Mouse (Mus musculus): ENCODE measurements around the gene H2afy2. TPM values are rescaled to one million over a fixed set of nuclear protein-coding genes. Genes with fewer than 3 reads are reported as not detected.

The H2afy2 gene
- polyA plus RNA-seq, 1 experiment from 2014 or later, result 109 TPM

DNA sequence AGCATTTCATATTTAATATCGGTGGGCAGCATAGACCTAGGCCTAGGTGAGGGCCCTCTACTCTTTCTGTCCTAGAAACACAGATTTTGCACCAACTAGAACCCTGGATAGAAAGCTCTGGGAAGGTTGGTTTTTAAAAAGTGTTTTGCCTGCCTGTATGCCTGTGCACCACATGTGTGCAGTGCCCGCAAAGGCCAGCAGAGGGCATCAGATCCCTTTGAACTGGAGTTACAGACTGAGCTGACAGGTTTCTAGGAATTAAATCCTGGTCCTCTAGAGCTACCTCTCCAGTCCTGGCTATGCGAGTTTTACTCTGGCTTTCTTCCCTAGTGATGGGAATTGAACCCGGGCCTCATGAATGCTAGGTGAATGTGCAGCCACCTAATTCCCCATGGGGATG, 38.8 kb downstream of the H2afy2 start:
- H3K4me3 ChIP-seq (ENCODE audit: low read depth, low read length), result no peak overlapping the region
- no peak for ATAC-seq (ENCODE audit: insufficient number of reproducible peaks, insufficient read depth, low FRiP score, low read depth)
- no peak overlapping the region for H3K27ac ChIP-seq (ENCODE audit: low read length)
- no peaks in the 10 kb centered on the region for H3K27me3 ChIP-seq (ENCODE audit: control insufficient read depth, insufficient read depth, low read length)
- 93% methylated on average over 4 of the region's 4 CpGs for WGBS
- H3K9me3 ChIP-seq (ENCODE audit: control insufficient read depth, low read depth, low read length), result 0 out of 2 replicates have a peak, but pooled peaks cover 4% of the 10 kb centered on the region
- H3K4me2 ChIP-seq (replicated peaks; ENCODE audit: low read depth, low read length), result no peak overlapping the region
- H3K9ac ChIP-seq (replicated peaks; ENCODE audit: low read depth, low read length), result no peak overlapping the region
- H3K4me1 ChIP-seq (ENCODE audit: control insufficient read depth, insufficient read depth, low read length), result no peaks in the 10 kb centered on the region
- peaks cover 67% of the 10 kb centered on the region for H3K36me3 ChIP-seq (ENCODE audit: control insufficient read depth, insufficient read depth, low read length)

DNA sequence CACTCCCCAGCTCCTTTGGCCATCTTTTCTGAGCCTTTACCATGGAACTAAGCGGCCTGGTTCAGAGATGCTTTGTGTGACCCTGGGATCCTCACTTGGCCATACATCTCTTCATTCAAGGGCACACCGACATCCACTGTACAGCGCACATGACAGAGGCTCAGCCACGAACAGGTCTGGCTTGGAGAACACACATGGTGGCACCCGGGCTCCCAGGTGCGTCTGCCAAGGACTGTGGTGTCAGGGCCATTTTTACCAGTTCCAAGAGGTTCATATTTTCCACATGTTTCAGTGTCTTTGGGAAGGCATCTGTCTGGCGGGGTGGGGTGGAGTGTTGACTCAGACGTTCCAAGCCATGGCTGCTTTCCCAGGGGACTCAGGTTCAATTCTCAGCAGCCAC, 41.6 kb downstream of the H2afy2 start:
- 93% methylated on average over 8 of the region's 8 CpGs for WGBS
- Histone ChIP-seq H3K27me3 (ENCODE audit: control insufficient read depth, insufficient read depth, low read length) (no peaks in the 10 kb centered on the region), H3K9ac (replicated peaks; ENCODE audit: low read depth, low read length) (no peak overlapping the region), H3K4me3 (ENCODE audit: low read depth, low read length) (no peak overlapping the region), H3K36me3 (ENCODE audit: control insufficient read depth, insufficient read depth, low read length) (peaks cover 78% of the 10 kb centered on the region), H3K9me3 (ENCODE audit: control insufficient read depth, low read depth, low read length) (0 out of 2 replicates have a peak, but pooled peaks cover 4% of the 10 kb centered on the region), H3K4me1 (ENCODE audit: control insufficient read depth, insufficient read depth, low read length) (no peaks in the 10 kb centered on the region), H3K27ac (ENCODE audit: low read length) (no peak overlapping the region), H3K4me2 (replicated peaks; ENCODE audit: low read depth, low read length) (no peak overlapping the region)
- ATAC-seq (ENCODE audit: insufficient number of reproducible peaks, insufficient read depth, low FRiP score, low read depth), result no peak

DNA sequence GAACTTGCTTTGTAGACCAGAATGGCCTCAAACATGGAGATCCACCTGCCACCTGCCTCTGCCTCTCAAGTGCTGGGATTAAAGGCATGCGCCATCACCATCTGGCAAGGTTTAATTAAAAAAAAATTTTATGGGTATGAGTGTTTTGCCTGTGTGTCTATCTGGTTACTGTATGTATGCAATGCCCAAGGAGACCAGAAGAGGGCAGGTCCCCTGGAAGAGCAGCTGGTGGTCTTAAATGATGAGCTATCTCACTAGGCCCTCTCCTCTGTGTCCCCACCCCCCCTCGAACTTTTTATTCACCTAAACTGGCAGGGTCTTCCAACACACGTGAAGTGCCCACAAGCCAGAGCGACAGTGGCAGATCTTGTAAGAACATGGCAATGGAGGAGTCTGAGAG, 42.1 kb downstream of the H2afy2 start:
- 81% methylated on average over 4 of the region's 4 CpGs for WGBS
- Histone ChIP-seq H3K9ac (replicated peaks; ENCODE audit: low read depth, low read length) (no peak overlapping the region), H3K4me1 (ENCODE audit: control insufficient read depth, insufficient read depth, low read length) (no peaks in the 10 kb centered on the region), H3K27me3 (ENCODE audit: control insufficient read depth, insufficient read depth, low read length) (no peaks in the 10 kb centered on the region), H3K4me2 (replicated peaks; ENCODE audit: low read depth, low read length) (no peak overlapping the region), H3K4me3 (ENCODE audit: low read depth, low read length) (no peak overlapping the region), H3K27ac (ENCODE audit: low read length) (no peak overlapping the region), H3K9me3 (ENCODE audit: control insufficient read depth, low read depth, low read length) (0 out of 2 replicates have a peak, but pooled peaks cover 4% of the 10 kb centered on the region), H3K36me3 (ENCODE audit: control insufficient read depth, insufficient read depth, low read length) (peaks cover 73% of the 10 kb centered on the region)
- ATAC-seq (ENCODE audit: insufficient number of reproducible peaks, insufficient read depth, low FRiP score, low read depth), result no peak

DNA sequence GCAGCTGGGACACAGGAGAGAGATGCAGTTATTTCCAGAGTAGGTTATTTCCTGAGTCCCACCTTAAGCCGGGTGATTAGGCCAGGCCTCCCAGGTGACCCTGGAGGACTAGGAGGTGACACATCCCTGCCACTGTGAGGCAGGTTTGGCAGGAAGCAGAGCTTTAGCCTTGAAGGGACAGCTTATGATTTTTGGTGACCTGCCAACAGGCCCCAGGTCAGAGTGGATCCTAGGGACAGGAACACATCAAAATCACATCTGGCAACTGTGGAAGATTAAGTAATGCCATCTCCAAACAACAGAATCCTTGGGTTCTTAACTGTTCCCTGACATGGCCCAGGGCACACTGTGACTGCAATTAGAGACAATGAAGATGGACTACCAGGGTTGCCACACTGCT, 42.6 kb downstream of the H2afy2 start:
- Histone ChIP-seq H3K36me3 (ENCODE audit: control insufficient read depth, insufficient read depth, low read length) (peaks cover 68% of the 10 kb centered on the region), H3K4me1 (ENCODE audit: control insufficient read depth, insufficient read depth, low read length) (no peaks in the 10 kb centered on the region), H3K4me2 (replicated peaks; ENCODE audit: low read depth, low read length) (no peak overlapping the region), H3K9ac (replicated peaks; ENCODE audit: low read depth, low read length) (no peak overlapping the region), H3K4me3 (ENCODE audit: low read depth, low read length) (no peak overlapping the region), H3K9me3 (ENCODE audit: control insufficient read depth, low read depth, low read length) (0 out of 2 replicates have a peak, but pooled peaks cover 4% of the 10 kb centered on the region), H3K27ac (ENCODE audit: low read length) (no peak overlapping the region), H3K27me3 (ENCODE audit: control insufficient read depth, insufficient read depth, low read length) (no peaks in the 10 kb centered on the region)
- no peak for ATAC-seq (ENCODE audit: insufficient number of reproducible peaks, insufficient read depth, low FRiP score, low read depth)
- 81% methylated on average over 1 of the region's 1 CpGs for WGBS

DNA sequence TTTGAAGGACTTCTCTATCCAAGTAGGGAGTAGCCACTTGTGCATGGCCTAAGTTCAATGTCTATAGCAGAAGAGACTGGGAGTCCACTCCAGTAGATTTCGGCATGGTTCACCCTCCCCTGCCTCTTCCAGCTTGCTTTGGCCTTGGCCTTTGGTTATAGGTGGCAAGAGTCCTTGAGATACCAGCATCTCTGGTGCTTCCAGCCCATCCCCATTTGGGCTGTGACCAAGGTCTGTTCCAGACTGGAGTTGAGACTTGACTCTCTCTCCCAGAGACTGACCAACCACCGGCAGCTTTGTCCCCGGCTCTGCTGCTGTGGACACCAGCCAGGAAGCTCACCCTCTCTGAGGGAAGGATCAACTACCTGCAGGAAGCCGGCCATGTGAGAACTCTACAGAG, 45.8 kb downstream of the H2afy2 start:
- Histone ChIP-seq H3K4me3 (ENCODE audit: low read depth, low read length) (no peak overlapping the region), H3K36me3 (ENCODE audit: control insufficient read depth, insufficient read depth, low read length) (peaks cover 41% of the 10 kb centered on the region), H3K9ac (replicated peaks; ENCODE audit: low read depth, low read length) (no peak overlapping the region), H3K4me2 (replicated peaks; ENCODE audit: low read depth, low read length) (no peak overlapping the region), H3K9me3 (ENCODE audit: control insufficient read depth, low read depth, low read length) (no peaks in the 10 kb centered on the region), H3K27ac (ENCODE audit: low read length) (no peak overlapping the region), H3K27me3 (ENCODE audit: control insufficient read depth, insufficient read depth, low read length) (no peaks in the 10 kb centered on the region), H3K4me1 (ENCODE audit: control insufficient read depth, insufficient read depth, low read length) (no peaks in the 10 kb centered on the region)
- 92% methylated on average over 4 of the region's 4 CpGs for WGBS
- ATAC-seq (ENCODE audit: insufficient number of reproducible peaks, insufficient read depth, low FRiP score, low read depth), result no peak

DNA sequence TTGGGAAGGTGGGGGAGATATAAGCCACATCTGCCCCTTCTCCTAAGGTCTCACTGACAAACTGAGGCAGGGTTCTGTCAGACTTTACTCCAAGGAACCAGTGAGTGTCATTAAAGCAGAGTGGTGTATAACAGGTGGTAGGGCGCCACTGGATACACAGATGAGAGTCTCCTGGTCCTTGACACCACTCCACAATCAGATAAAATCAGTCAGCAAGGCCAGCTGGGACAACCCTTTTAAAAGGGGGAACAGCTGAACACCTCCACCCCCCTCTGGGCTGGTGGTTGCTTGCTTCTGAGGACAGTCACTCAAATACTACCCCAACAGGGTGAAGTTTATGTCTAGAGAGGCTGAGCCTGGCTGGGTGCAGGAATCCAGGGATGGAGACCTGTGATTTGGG, 46.4 kb downstream of the H2afy2 start:
- ATAC-seq (ENCODE audit: insufficient number of reproducible peaks, insufficient read depth, low FRiP score, low read depth), result no peak
- Histone ChIP-seq H3K4me2 (replicated peaks; ENCODE audit: low read depth, low read length) (no peak overlapping the region), H3K9me3 (ENCODE audit: control insufficient read depth, low read depth, low read length) (no peaks in the 10 kb centered on the region), H3K36me3 (ENCODE audit: control insufficient read depth, insufficient read depth, low read length) (peaks cover 35% of the 10 kb centered on the region), H3K4me1 (ENCODE audit: control insufficient read depth, insufficient read depth, low read length) (no peaks in the 10 kb centered on the region), H3K27me3 (ENCODE audit: control insufficient read depth, insufficient read depth, low read length) (no peaks in the 10 kb centered on the region), H3K27ac (ENCODE audit: low read length) (no peak overlapping the region), H3K4me3 (ENCODE audit: low read depth, low read length) (no peak overlapping the region), H3K9ac (replicated peaks; ENCODE audit: low read depth, low read length) (no peak overlapping the region)
- WGBS, result 87% methylated on average over 1 of the region's 1 CpGs

DNA sequence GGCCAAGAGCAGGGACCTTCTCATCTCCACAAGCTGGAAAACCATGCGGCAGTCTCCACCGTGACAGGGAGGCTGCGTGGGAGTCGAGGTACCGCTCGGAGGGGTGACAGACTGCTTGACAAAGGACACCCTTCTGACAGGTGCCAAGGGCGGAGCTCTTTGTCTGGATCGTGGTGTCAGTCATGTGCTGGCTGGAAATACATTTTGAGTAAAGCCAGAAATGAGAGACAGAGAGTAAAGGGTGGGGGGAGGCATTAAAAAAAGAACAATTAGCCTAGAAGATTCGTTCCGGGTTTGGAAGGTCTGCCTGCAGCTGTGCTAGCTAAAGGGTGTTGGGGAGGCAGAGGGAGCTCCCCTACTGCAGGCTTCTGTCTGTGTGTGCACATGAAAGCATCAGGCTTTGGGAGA, 47.3 kb downstream of the H2afy2 start:
- Histone ChIP-seq H3K4me1 (ENCODE audit: control insufficient read depth, insufficient read depth, low read length) (no peaks in the 10 kb centered on the region), H3K36me3 (ENCODE audit: control insufficient read depth, insufficient read depth, low read length) (peaks cover 31% of the 10 kb centered on the region), H3K27ac (ENCODE audit: low read length) (no peak overlapping the region), H3K4me2 (replicated peaks; ENCODE audit: low read depth, low read length) (no peak overlapping the region), H3K9me3 (ENCODE audit: control insufficient read depth, low read depth, low read length) (no peaks in the 10 kb centered on the region), H3K27me3 (ENCODE audit: control insufficient read depth, insufficient read depth, low read length) (no peaks in the 10 kb centered on the region), H3K9ac (replicated peaks; ENCODE audit: low read depth, low read length) (no peak overlapping the region), H3K4me3 (ENCODE audit: low read depth, low read length) (no peak overlapping the region)
- 62% methylated on average over 10 of the region's 10 CpGs for whole genome bisulfite sequencing
- ATAC-seq (ENCODE audit: insufficient number of reproducible peaks, insufficient read depth, low FRiP score, low read depth), result no peak

DNA sequence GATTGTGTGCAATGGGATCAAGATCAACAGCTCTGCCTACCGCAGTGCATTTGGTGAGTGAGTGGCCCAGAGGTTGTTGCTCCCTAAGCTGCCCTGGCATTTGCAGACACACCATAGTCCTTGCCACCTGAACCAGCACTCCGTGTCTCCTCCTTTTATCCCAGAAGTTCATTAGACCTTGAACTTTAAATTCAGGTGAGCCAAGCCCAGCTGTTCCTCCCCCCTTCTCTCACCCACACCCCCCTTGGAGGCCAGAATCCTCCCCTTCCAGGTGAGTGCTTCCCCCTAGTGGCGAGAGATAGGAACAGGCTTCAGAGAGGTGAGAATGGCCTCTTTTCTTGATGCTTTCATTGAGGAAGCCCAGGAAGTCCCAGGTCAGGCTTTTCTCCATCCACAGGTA, 49.6 kb downstream of the H2afy2 start:
- WGBS, result 41% methylated on average over 3 of the region's 3 CpGs
- H3K9ac ChIP-seq (replicated peaks; ENCODE audit: low read depth, low read length), result no peak overlapping the region
- H3K4me1 ChIP-seq (ENCODE audit: control insufficient read depth, insufficient read depth, low read length), result no peaks in the 10 kb centered on the region
- no peak overlapping the region for H3K4me2 ChIP-seq (replicated peaks; ENCODE audit: low read depth, low read length)
- no peak overlapping the region for H3K4me3 ChIP-seq (ENCODE audit: low read depth, low read length)
- no peak for ATAC-seq (ENCODE audit: insufficient number of reproducible peaks, insufficient read depth, low FRiP score, low read depth)
- H3K36me3 ChIP-seq (ENCODE audit: control insufficient read depth, insufficient read depth, low read length), result peaks cover 16% of the 10 kb centered on the region
- H3K9me3 ChIP-seq (ENCODE audit: control insufficient read depth, low read depth, low read length), result no peaks in the 10 kb centered on the region
- no peak overlapping the region for H3K27ac ChIP-seq (ENCODE audit: low read length)
- no peaks in the 10 kb centered on the region for H3K27me3 ChIP-seq (ENCODE audit: control insufficient read depth, insufficient read depth, low read length)

DNA sequence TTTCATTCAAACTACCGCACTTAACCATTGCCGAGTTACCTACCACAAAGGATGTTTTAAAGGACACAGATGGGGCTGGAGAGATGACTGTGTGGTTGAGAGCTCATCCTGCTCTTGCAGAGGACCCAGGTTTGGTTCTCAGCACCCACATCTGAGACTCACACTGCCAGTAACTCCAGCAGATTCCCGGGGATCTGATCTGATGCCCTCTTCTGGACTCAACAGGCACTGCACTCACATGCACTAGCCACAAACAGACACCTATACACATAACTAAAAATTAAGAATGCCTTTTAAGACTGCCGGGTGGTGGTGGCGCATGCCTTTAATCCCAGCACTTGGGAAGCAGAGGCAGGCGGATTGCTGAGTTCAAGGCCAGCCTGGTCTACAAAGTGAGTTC, 53.8 kb downstream of the H2afy2 start:
- H3K27me3 ChIP-seq (ENCODE audit: control insufficient read depth, insufficient read depth, low read length), result no peaks in the 10 kb centered on the region
- H3K4me1 ChIP-seq (ENCODE audit: control insufficient read depth, insufficient read depth, low read length), result no peaks in the 10 kb centered on the region
- no peak overlapping the region for H3K27ac ChIP-seq (ENCODE audit: low read length)
- ATAC-seq (ENCODE audit: insufficient number of reproducible peaks, insufficient read depth, low FRiP score, low read depth), result no peak
- no peak overlapping the region for H3K4me3 ChIP-seq (ENCODE audit: low read depth, low read length)
- no peak overlapping the region for H3K9ac ChIP-seq (replicated peaks; ENCODE audit: low read depth, low read length)
- no peaks in the 10 kb centered on the region for H3K9me3 ChIP-seq (ENCODE audit: control insufficient read depth, low read depth, low read length)
- 94% methylated on average over 6 of the region's 6 CpGs for WGBS
- no peak overlapping the region for H3K4me2 ChIP-seq (replicated peaks; ENCODE audit: low read depth, low read length)
- no peaks in the 10 kb centered on the region for H3K36me3 ChIP-seq (ENCODE audit: control insufficient read depth, insufficient read depth, low read length)
